Mouse (Mus musculus): ENCODE data around the gene Klhl22. TPM values are rescaled to one million over a fixed set of nuclear protein-coding genes. Genes with fewer than 3 reads are reported as not detected.

Klhl22 gene
- polyA plus RNA-seq (2015; fragmentation: Nextera tagmentation; extraction: Ambion mirVana): 69.8 and 72.0 TPM in 2 replicates

- WGBS: 2% methylated on average over 13 of the region's 28 CpGs
- H3K4me1 ChIP-seq (ENCODE audit: insufficient read depth, low read length): peaks cover 19% of the 10 kb centered on the region
These were observed at the start of gene Klhl22 for GRCm38 (mm10) chr16:17759344-17759773. Gene Klhl22, plus strand, starts transcription at chr16:17759618.

GRCm38 (mm10) chr16:17717791-17718190 lies 41.6 kb upstream of the Klhl22 start:
- Histone ChIP-seq H3K27me3 (ENCODE audit: insufficient read depth, low read length) (no peaks in the 10 kb centered on the region), H3K4me2 (replicated peaks; ENCODE audit: low read depth, low read length) (no peak overlapping the region), H3K9ac (replicated peaks; ENCODE audit: low read length) (no peak overlapping the region), H3K9me3 (ENCODE audit: low read length) (no peaks in the 10 kb centered on the region), H3K27ac (ENCODE audit: low read length) (no peak overlapping the region), H3K4me1 (ENCODE audit: insufficient read depth, low read length) (peaks cover 16% of the 10 kb centered on the region), H3K4me3 (ENCODE audit: low read length) (no peak overlapping the region), H3K36me3 (ENCODE audit: insufficient read depth, low read length) (no peaks in the 10 kb centered on the region)
- ATAC-seq (ENCODE audit: low FRiP score, low TSS enrichment): no peak
- WGBS: 81% methylated on average over 1 of the region's 1 CpGs

More at GRCm38 (mm10) chr16:17759344-17759773, at the start of gene Klhl22:
- Histone ChIP-seq H3K4me2 (replicated peaks; ENCODE audit: low read depth, low read length) (peak within 1 kb of the TSS; percentile 92), H3K27ac (ENCODE audit: low read length) (peak within 1 kb of the TSS; percentile 58; the same call in 1 of the 2 replicates), H3K36me3 (ENCODE audit: insufficient read depth, low read length) (0 out of 2 replicates have a peak, but pooled peaks cover 2% of the 10 kb centered on the region), H3K9me3 (ENCODE audit: low read length) (no peaks in the 10 kb centered on the region), H3K27me3 (ENCODE audit: insufficient read depth, low read length) (no peaks in the 10 kb centered on the region), H3K4me3 (ENCODE audit: low read length) (peak within 1 kb of the TSS; percentile 64), H3K9ac (replicated peaks; ENCODE audit: low read length) (peak within 1 kb of the TSS; percentile 89)
- peak; percentile 93 for ATAC-seq (ENCODE audit: low FRiP score, low TSS enrichment)

- peak overlapping the region; percentile 94 for H3K9ac ChIP-seq (replicated peaks; ENCODE audit: low read length)
- peak overlapping the region; percentile 95 for H3K4me2 ChIP-seq (replicated peaks; ENCODE audit: low read depth, low read length)
- ATAC-seq (ENCODE audit: low FRiP score, low TSS enrichment): no peak
- no peak overlapping the region for H3K27ac ChIP-seq (ENCODE audit: low read length)
- peak overlapping the region; percentile 92 for H3K4me3 ChIP-seq (ENCODE audit: low read length)
- H3K27me3 ChIP-seq (ENCODE audit: insufficient read depth, low read length): no peaks in the 10 kb centered on the region
- H3K36me3 ChIP-seq (ENCODE audit: insufficient read depth, low read length): no peaks in the 10 kb centered on the region
- H3K4me1 ChIP-seq (ENCODE audit: insufficient read depth, low read length): peaks cover 16% of the 10 kb centered on the region
- no peaks in the 10 kb centered on the region for H3K9me3 ChIP-seq (ENCODE audit: low read length)
- WGBS: 68% methylated on average over 9 of the region's 9 CpGs
These were observed 38.2 kb upstream of the Klhl22 start for GRCm38 (mm10) chr16:17721114-17721808.

- H3K27ac ChIP-seq (ENCODE audit: low read length): peak overlapping the region; percentile 87
- H3K4me3 ChIP-seq (ENCODE audit: low read length): peak overlapping the region; percentile 92
- peak overlapping the region; percentile 95 for H3K4me2 ChIP-seq (replicated peaks; ENCODE audit: low read depth, low read length)
- no peaks in the 10 kb centered on the region for H3K36me3 ChIP-seq (ENCODE audit: insufficient read depth, low read length)
- 0 out of 2 replicates have a peak, but pooled peaks have one; percentile 17 for ATAC-seq (ENCODE audit: low FRiP score, low TSS enrichment)
- H3K4me1 ChIP-seq (ENCODE audit: insufficient read depth, low read length): peaks cover 16% of the 10 kb centered on the region
- H3K9ac ChIP-seq (replicated peaks; ENCODE audit: low read length): peak overlapping the region; percentile 94
- no peaks in the 10 kb centered on the region for H3K9me3 ChIP-seq (ENCODE audit: low read length)
- 3% methylated on average over 10 of the region's 10 CpGs for WGBS
- no peaks in the 10 kb centered on the region for H3K27me3 ChIP-seq (ENCODE audit: insufficient read depth, low read length)
These were observed 37.5 kb upstream of the Klhl22 start for GRCm38 (mm10) chr16:17721822-17722460.

GRCm38 (mm10) chr16:17722461-17723324 lies 36.7 kb upstream of the Klhl22 start:
- WGBS: 2% methylated on average over 44 of the region's 44 CpGs
- H3K4me2 ChIP-seq (replicated peaks; ENCODE audit: low read depth, low read length): peak overlapping the region; percentile 95
- no peaks in the 10 kb centered on the region for H3K9me3 ChIP-seq (ENCODE audit: low read length)

GRCm38 (mm10) chr16:17723325-17723626 lies 36.1 kb upstream of the Klhl22 start:
- WGBS: 83% methylated on average over 1 of the region's 1 CpGs
- H3K27ac ChIP-seq (ENCODE audit: low read length): no peak overlapping the region
- no peak for ATAC-seq (ENCODE audit: low FRiP score, low TSS enrichment)
- peaks cover 16% of the 10 kb centered on the region for H3K4me1 ChIP-seq (ENCODE audit: insufficient read depth, low read length)
- peak overlapping the region; percentile 95; the same call in 1 of the 2 replicates for H3K4me2 ChIP-seq (replicated peaks; ENCODE audit: low read depth, low read length)
- H3K9me3 ChIP-seq (ENCODE audit: low read length): no peaks in the 10 kb centered on the region
- H3K9ac ChIP-seq (replicated peaks; ENCODE audit: low read length): peak overlapping the region; percentile 94; the same call in 1 of the 2 replicates
- H3K27me3 ChIP-seq (ENCODE audit: insufficient read depth, low read length): no peaks in the 10 kb centered on the region
- no peak overlapping the region for H3K4me3 ChIP-seq (ENCODE audit: low read length)
- H3K36me3 ChIP-seq (ENCODE audit: insufficient read depth, low read length): no peaks in the 10 kb centered on the region

More at GRCm38 (mm10) chr16:17722461-17723324, 36.7 kb upstream of the Klhl22 start:
- H3K4me3 ChIP-seq (ENCODE audit: low read length): peak overlapping the region; percentile 92
- no peaks in the 10 kb centered on the region for H3K36me3 ChIP-seq (ENCODE audit: insufficient read depth, low read length)
- H3K4me1 ChIP-seq (ENCODE audit: insufficient read depth, low read length): peaks cover 16% of the 10 kb centered on the region
- peak overlapping the region; percentile 87 for H3K27ac ChIP-seq (ENCODE audit: low read length)
- peak; percentile 93 for ATAC-seq (ENCODE audit: low FRiP score, low TSS enrichment)
- peak overlapping the region; percentile 94 for H3K9ac ChIP-seq (replicated peaks; ENCODE audit: low read length)
- H3K27me3 ChIP-seq (ENCODE audit: insufficient read depth, low read length): no peaks in the 10 kb centered on the region

GRCm38 (mm10) chr16:17724448-17724847 lies 35.0 kb upstream of the Klhl22 start:
- Histone ChIP-seq H3K9ac (replicated peaks; ENCODE audit: low read length) (no peak overlapping the region), H3K4me2 (replicated peaks; ENCODE audit: low read depth, low read length) (no peak overlapping the region), H3K4me1 (ENCODE audit: insufficient read depth, low read length) (peaks cover 16% of the 10 kb centered on the region), H3K36me3 (ENCODE audit: insufficient read depth, low read length) (no peaks in the 10 kb centered on the region), H3K27me3 (ENCODE audit: insufficient read depth, low read length) (no peaks in the 10 kb centered on the region), H3K9me3 (ENCODE audit: low read length) (no peaks in the 10 kb centered on the region), H3K27ac (ENCODE audit: low read length) (no peak overlapping the region), H3K4me3 (ENCODE audit: low read length) (no peak overlapping the region)
- ATAC-seq (ENCODE audit: low FRiP score, low TSS enrichment): no peak
- 91% methylated on average over 3 of the region's 3 CpGs for WGBS

- no peak for ATAC-seq (ENCODE audit: low FRiP score, low TSS enrichment)
- no peak overlapping the region for H3K4me3 ChIP-seq (ENCODE audit: low read length)
These were observed 32.1 kb upstream of the Klhl22 start for GRCm38 (mm10) chr16:17727179-17727861.

GRCm38 (mm10) chr16:17729974-17730373 lies 29.4 kb upstream of the Klhl22 start:
- no peak overlapping the region for H3K4me2 ChIP-seq (replicated peaks; ENCODE audit: low read depth, low read length)
- no peak overlapping the region for H3K27ac ChIP-seq (ENCODE audit: low read length)
- ATAC-seq (ENCODE audit: low FRiP score, low TSS enrichment): no peak
- H3K9ac ChIP-seq (replicated peaks; ENCODE audit: low read length): no peak overlapping the region
- H3K36me3 ChIP-seq (ENCODE audit: insufficient read depth, low read length): no peaks in the 10 kb centered on the region
- no peak overlapping the region for H3K4me3 ChIP-seq (ENCODE audit: low read length)
- H3K9me3 ChIP-seq (ENCODE audit: low read length): no peaks in the 10 kb centered on the region
- no peaks in the 10 kb centered on the region; the same call in 1 of the 2 replicates for H3K4me1 ChIP-seq (ENCODE audit: insufficient read depth, low read length)
- H3K27me3 ChIP-seq (ENCODE audit: insufficient read depth, low read length): no peaks in the 10 kb centered on the region

More at GRCm38 (mm10) chr16:17727179-17727861, 32.1 kb upstream of the Klhl22 start:
- 14% methylated on average over 5 of the region's 5 CpGs for WGBS
- Histone ChIP-seq H3K36me3 (ENCODE audit: insufficient read depth, low read length) (no peaks in the 10 kb centered on the region), H3K4me2 (replicated peaks; ENCODE audit: low read depth, low read length) (peak overlapping the region; percentile 26), H3K4me1 (ENCODE audit: insufficient read depth, low read length) (no peaks in the 10 kb centered on the region; the same call in 1 of the 2 replicates), H3K27me3 (ENCODE audit: insufficient read depth, low read length) (no peaks in the 10 kb centered on the region), H3K27ac (ENCODE audit: low read length) (no peak overlapping the region), H3K9me3 (ENCODE audit: low read length) (no peaks in the 10 kb centered on the region), H3K9ac (replicated peaks; ENCODE audit: low read length) (no peak overlapping the region)

All from kidney, embryonic 16.5 days (tissue).